Mouse (Mus musculus) lung, postnatal 14 days (tissue): ENCODE data around the gene Gpc6.

Source experiments
- DNase-seq: peaks from one replicate; pipeline ENCODE4 v3.0.0; 2021

Gpc6 gene

GRCm38 (mm10) chr14:117756505-117756904 lies 831.4 kb downstream of the Gpc6 start:
- DNase-seq, result peak; percentile 17

GRCm38 (mm10) chr14:117757790-117758358 lies 832.8 kb downstream of the Gpc6 start:
- no peak for DNase-seq

- no peak for DNase-seq
Measured at GRCm38 (mm10) chr14:117760830-117761517, 835.9 kb downstream of the Gpc6 start.

- DNase-seq, result no peak
Measured at GRCm38 (mm10) chr14:117762934-117763333, 837.8 kb downstream of the Gpc6 start.

- DNase-seq, result no peak
Measured at GRCm38 (mm10) chr14:117767861-117768260, 842.7 kb downstream of the Gpc6 start.

- DNase-seq, result no peak
Measured at GRCm38 (mm10) chr14:117768697-117769096, 843.6 kb downstream of the Gpc6 start.

GRCm38 (mm10) chr14:117773373-117773772 lies 848.3 kb downstream of the Gpc6 start:
- DNase-seq, result no peak

GRCm38 (mm10) chr14:117777866-117778500 lies 852.9 kb downstream of the Gpc6 start:
- DNase-seq, result no peak

- no peak for DNase-seq
Measured at GRCm38 (mm10) chr14:117778538-117779413, 853.7 kb downstream of the Gpc6 start.

- no peak for DNase-seq
Measured at GRCm38 (mm10) chr14:117781724-117782123, 856.6 kb downstream of the Gpc6 start.

- no peak for DNase-seq
Measured at GRCm38 (mm10) chr14:117783671-117784262, 858.7 kb downstream of the Gpc6 start.

- no peak for DNase-seq
Measured at GRCm38 (mm10) chr14:117784960-117785359, 859.8 kb downstream of the Gpc6 start.

GRCm38 (mm10) chr14:117785507-117786085 lies 860.5 kb downstream of the Gpc6 start:
- no peak for DNase-seq

- no peak for DNase-seq
Measured at GRCm38 (mm10) chr14:117786647-117787046, 861.5 kb downstream of the Gpc6 start.

- no peak for DNase-seq
Measured at GRCm38 (mm10) chr14:117794874-117795273, 869.8 kb downstream of the Gpc6 start.

- no peak for DNase-seq
Measured at GRCm38 (mm10) chr14:117796661-117797060, 871.5 kb downstream of the Gpc6 start.

GRCm38 (mm10) chr14:117800399-117800798 lies 875.3 kb downstream of the Gpc6 start:
- DNase-seq, result no peak

- DNase-seq, result no peak
Measured at GRCm38 (mm10) chr14:117807846-117808245, 882.7 kb downstream of the Gpc6 start.

GRCm38 (mm10) chr14:117808326-117808725 lies 883.2 kb downstream of the Gpc6 start:
- DNase-seq, result no peak

GRCm38 (mm10) chr14:117810321-117811270 lies 885.5 kb downstream of the Gpc6 start:
- no peak for DNase-seq

GRCm38 (mm10) chr14:117813473-117813872 lies 888.4 kb downstream of the Gpc6 start:
- no peak for DNase-seq
